Mouse (Mus musculus) adrenal gland, adult (tissue): ENCODE measurements around the gene Ifi44.
A peak's percentile ranks its signal among the peaks of the same experiment; 100 is the strongest.

Experiments
- DNase-seq, 2 experiments: peaks; one replicate each; pipeline ENCODE4 v3.0.0; 2022 to 2023; ENCODE audit warnings: low spot score in 1 of 2; ENCODE audit not compliant: inconsistent age in 2 of 2

Gene Ifi44

DNA sequence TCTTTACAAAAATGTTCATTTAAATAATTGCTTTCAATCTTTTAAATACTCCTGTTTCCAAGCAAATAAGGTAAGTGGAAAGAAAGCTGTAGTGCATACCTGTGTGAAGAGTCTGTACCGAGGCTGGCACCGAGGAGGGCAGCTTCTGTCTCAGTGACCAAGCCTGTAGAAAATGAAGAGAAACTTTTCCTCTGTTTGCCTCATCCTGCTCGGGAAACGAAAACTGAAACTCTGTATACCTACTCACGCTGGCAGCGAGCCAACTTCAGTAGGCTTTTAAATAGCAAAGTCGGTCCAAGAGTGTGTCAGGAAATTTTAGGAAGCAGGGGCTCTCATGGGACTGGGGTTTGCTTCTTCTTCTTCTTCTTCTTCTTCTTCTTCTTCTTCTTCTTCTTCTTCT, at the start of gene Ifi44:
Gene Ifi44, minus strand, starts transcription at position 224 of the 400 bp plus-strand sequence.
- peak; percentile 14 to 53 for DNase-seq

DNA sequence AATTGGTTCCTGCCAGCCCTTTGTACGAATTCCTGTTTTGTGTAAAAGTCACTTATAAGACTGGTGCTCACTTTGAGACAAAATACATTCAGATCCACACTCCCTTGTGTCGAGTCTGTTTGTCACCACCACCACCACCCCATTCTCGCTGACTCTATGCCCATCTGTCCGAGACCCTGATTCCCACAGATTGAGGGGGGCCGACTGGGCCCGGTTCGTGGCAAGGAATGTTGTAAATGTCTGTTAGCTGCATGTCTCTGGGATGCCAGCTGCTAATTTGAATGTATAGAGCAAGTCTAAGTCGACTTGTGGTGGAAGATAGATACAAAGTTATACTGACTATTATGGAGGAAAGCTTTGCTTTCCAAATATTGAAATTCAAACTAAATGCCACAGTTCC, 38.9 kb upstream of the Ifi44 start:
- no peak for DNase-seq

DNA sequence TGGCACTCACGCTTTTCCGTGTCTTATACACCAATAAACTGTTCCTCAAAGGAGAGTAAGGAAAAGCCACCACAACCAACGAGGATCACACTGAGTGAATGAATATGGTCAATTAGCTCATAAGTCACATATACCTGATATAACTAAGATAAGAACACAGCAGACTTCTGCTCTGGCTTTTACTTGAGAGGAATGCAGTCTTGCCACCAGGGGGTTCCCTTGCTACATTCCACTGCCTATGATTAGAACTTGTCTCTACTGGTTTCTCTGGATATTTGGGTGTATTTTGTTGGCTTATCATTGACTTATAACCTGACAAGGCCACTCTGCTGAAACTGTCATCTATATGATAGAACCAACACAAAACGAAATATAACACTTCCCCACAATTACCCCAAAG, 25.3 kb upstream of the Ifi44 start:
- DNase-seq: peak; percentile 10 to 64

DNA sequence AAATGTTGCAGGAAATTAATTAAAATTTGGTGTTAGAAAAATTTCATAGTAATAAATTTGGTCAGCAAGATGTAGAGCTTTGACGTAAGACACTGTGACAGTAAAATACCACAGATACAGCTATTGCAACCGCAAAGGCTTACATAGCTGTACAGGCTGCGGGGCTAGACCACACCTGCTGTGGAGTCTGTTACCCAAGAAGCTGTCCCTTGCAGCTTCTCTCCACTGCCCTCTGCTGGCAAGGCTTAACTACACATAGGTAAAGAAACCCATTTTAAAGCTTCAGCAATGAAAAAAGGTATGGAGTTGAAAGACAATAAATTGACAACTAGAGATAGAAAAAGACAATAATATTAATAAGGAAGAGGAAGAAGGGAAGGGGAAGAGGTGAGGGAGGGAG, 21.3 kb upstream of the Ifi44 start:
- peak; percentile 38 to 84 for DNase-seq

DNA sequence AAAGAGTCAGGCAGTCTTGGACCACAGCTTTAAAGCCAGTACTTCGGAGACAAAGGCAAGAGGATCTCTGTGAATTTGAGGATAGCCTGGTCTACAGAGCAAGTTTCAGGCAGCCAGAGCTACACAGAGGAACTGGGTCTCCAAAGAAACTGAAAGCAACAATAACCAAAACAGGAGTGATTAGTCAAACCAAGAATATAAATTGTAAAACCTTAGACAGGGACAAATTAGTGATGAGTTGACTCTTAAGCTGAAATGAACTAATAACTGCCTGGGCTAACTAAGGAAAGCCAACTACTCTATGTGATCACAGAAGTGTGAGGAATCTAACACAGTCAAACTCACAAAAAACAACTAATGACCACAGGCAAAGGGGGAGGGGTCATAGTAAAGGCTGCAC, 1.2 kb downstream of the Ifi44 start:
- no peak for DNase-seq

DNA sequence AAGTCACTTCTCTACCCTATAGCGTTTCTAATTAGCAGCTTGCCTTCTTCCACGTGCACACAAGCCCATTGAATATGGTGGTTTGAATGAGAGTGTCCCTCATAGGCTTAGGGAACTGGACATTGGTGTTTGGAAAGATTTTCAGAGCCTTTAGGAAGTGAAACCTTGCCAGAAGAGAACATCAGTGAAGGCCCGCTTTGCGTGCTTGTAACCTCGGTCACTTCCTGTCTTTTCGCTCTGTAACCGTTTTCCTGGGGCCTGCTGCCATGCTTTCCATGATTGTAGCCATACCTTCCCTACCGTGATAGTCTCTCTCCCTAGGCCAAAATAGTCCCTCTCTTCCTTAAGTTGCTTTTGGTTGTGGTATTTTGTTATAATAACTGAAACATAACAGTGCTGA, 3.7 kb downstream of the Ifi44 start:
- no peak for DNase-seq

DNA sequence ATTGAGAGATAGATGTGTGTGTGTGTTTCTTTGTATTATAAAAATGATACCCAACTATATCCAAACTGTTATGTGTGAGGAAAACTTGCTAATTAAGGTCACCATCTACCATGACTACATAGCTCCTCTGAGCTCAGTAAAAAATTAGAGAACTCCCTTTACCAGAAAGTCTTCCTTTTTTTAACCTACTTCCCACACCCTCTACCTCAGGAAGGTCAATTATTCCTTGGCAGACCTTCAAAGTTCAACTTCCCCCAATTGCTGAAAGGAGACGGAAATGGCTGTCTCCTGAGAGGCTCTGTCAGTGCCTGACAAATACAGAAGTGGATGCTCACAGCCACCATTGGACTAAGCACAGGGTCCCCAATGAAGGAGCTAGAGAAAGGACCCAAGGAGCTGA, 7.5 kb downstream of the Ifi44 start:
- DNase-seq: no peak

DNA sequence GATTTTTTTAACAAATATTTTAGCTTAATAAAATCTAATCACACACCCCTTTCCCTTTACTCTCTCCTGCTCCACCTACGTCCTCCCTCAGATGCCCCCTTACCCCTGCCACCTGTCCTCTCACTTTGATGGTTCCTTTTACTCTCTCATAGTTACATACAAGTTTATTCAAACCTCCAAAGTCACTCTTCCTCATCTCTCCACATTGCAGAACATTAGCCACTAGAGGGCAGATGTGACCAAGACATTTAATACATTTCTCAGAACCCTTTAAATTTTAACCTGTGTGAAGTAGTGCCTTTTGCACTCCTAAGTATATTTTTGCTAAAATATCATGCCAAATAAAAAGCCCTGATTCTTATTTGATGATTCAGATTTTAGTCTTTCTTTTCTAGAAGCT, 33.5 kb downstream of the Ifi44 start:
- DNase-seq: peak in 1 of 2 experiments; percentile 73

DNA sequence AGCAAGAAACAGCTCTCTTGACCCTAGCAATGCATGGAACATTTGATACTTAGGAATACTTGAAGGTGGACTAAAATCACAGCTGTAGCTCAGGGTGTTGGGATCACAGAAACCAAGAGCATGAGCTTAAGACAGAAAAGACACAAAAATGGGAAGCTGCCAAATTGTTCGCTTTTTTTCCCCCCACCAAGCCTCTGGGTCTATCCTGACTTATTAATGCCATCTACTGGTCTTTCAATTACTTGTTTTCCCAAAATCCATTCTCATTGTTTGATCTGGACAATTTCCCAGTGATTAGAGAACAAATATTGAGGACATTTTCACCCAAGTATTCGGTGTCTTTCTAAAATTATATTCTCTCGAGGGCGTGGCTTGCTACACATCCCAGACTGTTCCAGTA, 42.4 kb downstream of the Ifi44 start:
- no peak for DNase-seq
